Mouse (Mus musculus): ENCODE results near the gene Pcsk5. TPM values are rescaled to one million over a fixed set of nuclear protein-coding genes. Genes with fewer than 3 reads are reported as not detected.

Gene Pcsk5
- polyA plus RNA-seq, 1 experiment from 2014 or later, result 5.2 TPM

GRCm38 (mm10) chr19:17553396-17554100, 283.9 kb downstream of the Pcsk5 start:
- no peak for ATAC-seq
- H3K27ac ChIP-seq, result no peak overlapping the region
- H3K9me3 ChIP-seq (replicated peaks), result no peaks in the 10 kb centered on the region
- no peak overlapping the region for H3K9ac ChIP-seq
- no peaks in the 10 kb centered on the region for H3K4me1 ChIP-seq
- H3K27me3 ChIP-seq, result no peaks in the 10 kb centered on the region
- H3K36me3 ChIP-seq (ENCODE audit: poor library complexity, severe bottlenecking), result no peaks in the 10 kb centered on the region
- no peak overlapping the region for H3K4me2 ChIP-seq
- H3K4me3 ChIP-seq, result no peak overlapping the region

- no peak overlapping the region for H3K4me3 ChIP-seq
- H3K27ac ChIP-seq, result no peak overlapping the region
- no peak for ATAC-seq
- H3K27me3 ChIP-seq, result no peaks in the 10 kb centered on the region
- no peaks in the 10 kb centered on the region for H3K36me3 ChIP-seq (ENCODE audit: poor library complexity, severe bottlenecking)
- WGBS, result 69% methylated on average over 4 of the region's 4 CpGs
- H3K9ac ChIP-seq, result no peak overlapping the region
- H3K4me2 ChIP-seq, result no peak overlapping the region
- H3K9me3 ChIP-seq (replicated peaks), result no peaks in the 10 kb centered on the region
- H3K4me1 ChIP-seq, result no peaks in the 10 kb centered on the region
These were observed 308.5 kb downstream of the Pcsk5 start for GRCm38 (mm10) chr19:17528746-17529532.

- ATAC-seq, result no peak
- Histone ChIP-seq H3K9ac (no peak overlapping the region), H3K27me3 (no peaks in the 10 kb centered on the region), H3K4me2 (no peak overlapping the region), H3K27ac (no peak overlapping the region), H3K4me3 (no peak overlapping the region), H3K36me3 (ENCODE audit: poor library complexity, severe bottlenecking) (no peaks in the 10 kb centered on the region), H3K4me1 (no peaks in the 10 kb centered on the region), H3K9me3 (replicated peaks) (no peaks in the 10 kb centered on the region)
- 81% methylated on average over 1 of the region's 1 CpGs for WGBS
These were observed 311.9 kb downstream of the Pcsk5 start for GRCm38 (mm10) chr19:17525558-17525957.

- H3K27ac ChIP-seq, result no peak overlapping the region
- no peak overlapping the region for H3K4me2 ChIP-seq
- 83% methylated on average over 3 of the region's 3 CpGs for WGBS
- no peaks in the 10 kb centered on the region for H3K36me3 ChIP-seq (ENCODE audit: poor library complexity, severe bottlenecking)
- H3K4me1 ChIP-seq, result no peaks in the 10 kb centered on the region
- ATAC-seq, result no peak
- H3K27me3 ChIP-seq, result no peaks in the 10 kb centered on the region
- H3K9ac ChIP-seq, result no peak overlapping the region
- no peak overlapping the region for H3K4me3 ChIP-seq
- H3K9me3 ChIP-seq (replicated peaks), result no peaks in the 10 kb centered on the region
These were observed 323.0 kb downstream of the Pcsk5 start for GRCm38 (mm10) chr19:17514456-17514855.

GRCm38 (mm10) chr19:17511283-17511682, 326.1 kb downstream of the Pcsk5 start:
- Histone ChIP-seq H3K4me3 (no peak overlapping the region), H3K27ac (no peak overlapping the region), H3K4me1 (no peaks in the 10 kb centered on the region), H3K9ac (no peak overlapping the region), H3K4me2 (no peak overlapping the region), H3K27me3 (no peaks in the 10 kb centered on the region), H3K36me3 (ENCODE audit: poor library complexity, severe bottlenecking) (no peaks in the 10 kb centered on the region), H3K9me3 (replicated peaks) (no peaks in the 10 kb centered on the region)
- whole genome bisulfite sequencing, result 87% methylated on average over 5 of the region's 5 CpGs
- no peak for ATAC-seq

GRCm38 (mm10) chr19:17504212-17504611, 333.2 kb downstream of the Pcsk5 start:
- H3K4me3 ChIP-seq, result no peak overlapping the region
- H3K36me3 ChIP-seq (ENCODE audit: poor library complexity, severe bottlenecking), result no peaks in the 10 kb centered on the region
- ATAC-seq, result no peak
- 46% methylated on average over 6 of the region's 6 CpGs for WGBS
- no peak overlapping the region for H3K9ac ChIP-seq
- no peaks in the 10 kb centered on the region for H3K9me3 ChIP-seq (replicated peaks)
- no peaks in the 10 kb centered on the region for H3K27me3 ChIP-seq
- H3K4me2 ChIP-seq, result no peak overlapping the region
- H3K4me1 ChIP-seq, result no peaks in the 10 kb centered on the region
- no peak overlapping the region for H3K27ac ChIP-seq

- 88% methylated on average over 7 of the region's 7 CpGs for WGBS
- H3K9me3 ChIP-seq (replicated peaks), result no peaks in the 10 kb centered on the region
These were observed 338.7 kb downstream of the Pcsk5 start for GRCm38 (mm10) chr19:17498586-17499235.

GRCm38 (mm10) chr19:17496131-17496530, 341.3 kb downstream of the Pcsk5 start:
- Histone ChIP-seq H3K4me3 (no peak overlapping the region), H3K27ac (no peak overlapping the region), H3K36me3 (ENCODE audit: poor library complexity, severe bottlenecking) (no peaks in the 10 kb centered on the region), H3K27me3 (no peaks in the 10 kb centered on the region), H3K4me2 (no peak overlapping the region), H3K4me1 (peaks cover 15% of the 10 kb centered on the region), H3K9me3 (replicated peaks) (no peaks in the 10 kb centered on the region), H3K9ac (no peak overlapping the region)
- WGBS, result 91% methylated on average over 1 of the region's 1 CpGs
- no peak for ATAC-seq

More at GRCm38 (mm10) chr19:17498586-17499235, 338.7 kb downstream of the Pcsk5 start:
- Histone ChIP-seq H3K4me2 (no peak overlapping the region), H3K27me3 (no peaks in the 10 kb centered on the region), H3K9ac (no peak overlapping the region), H3K4me1 (no peaks in the 10 kb centered on the region), H3K27ac (no peak overlapping the region), H3K4me3 (no peak overlapping the region), H3K36me3 (ENCODE audit: poor library complexity, severe bottlenecking) (no peaks in the 10 kb centered on the region)
- ATAC-seq, result no peak

GRCm38 (mm10) chr19:17491822-17492544, 345.4 kb downstream of the Pcsk5 start:
- Histone ChIP-seq H3K9me3 (replicated peaks) (no peaks in the 10 kb centered on the region), H3K9ac (no peak overlapping the region), H3K4me3 (no peak overlapping the region), H3K27me3 (no peaks in the 10 kb centered on the region), H3K36me3 (ENCODE audit: poor library complexity, severe bottlenecking) (no peaks in the 10 kb centered on the region), H3K4me1 (peaks cover 35% of the 10 kb centered on the region), H3K4me2 (peak overlapping the region; percentile 20), H3K27ac (peak overlapping the region; percentile 54)
- ATAC-seq, result peak; percentile 91
- WGBS, result 5% methylated on average over 9 of the region's 9 CpGs

- ATAC-seq, result peak; percentile 52
- Histone ChIP-seq H3K4me1 (peaks cover 35% of the 10 kb centered on the region), H3K9me3 (replicated peaks) (no peaks in the 10 kb centered on the region), H3K9ac (no peak overlapping the region), H3K27ac (peak overlapping the region; percentile 54), H3K27me3 (no peaks in the 10 kb centered on the region), H3K4me2 (0 out of 2 replicates have a peak overlapping the region, but pooled peaks have one; percentile 20), H3K4me3 (no peak overlapping the region), H3K36me3 (ENCODE audit: poor library complexity, severe bottlenecking) (no peaks in the 10 kb centered on the region)
- WGBS, result 32% methylated on average over 3 of the region's 3 CpGs
These were observed 346.1 kb downstream of the Pcsk5 start for GRCm38 (mm10) chr19:17491322-17491721.

GRCm38 (mm10) chr19:17489866-17490141, 347.6 kb downstream of the Pcsk5 start:
- H3K9ac ChIP-seq, result no peak overlapping the region
- no peaks in the 10 kb centered on the region for H3K27me3 ChIP-seq
- H3K27ac ChIP-seq, result no peak overlapping the region
- no peak overlapping the region for H3K4me2 ChIP-seq
- H3K36me3 ChIP-seq (ENCODE audit: poor library complexity, severe bottlenecking), result no peaks in the 10 kb centered on the region
- no peak overlapping the region for H3K4me3 ChIP-seq
- H3K9me3 ChIP-seq (replicated peaks), result no peaks in the 10 kb centered on the region
- no peak for ATAC-seq
- peaks cover 35% of the 10 kb centered on the region for H3K4me1 ChIP-seq
- 43% methylated on average over 3 of the region's 3 CpGs for WGBS
